Mouse (Mus musculus): ENCODE data around the gene Ndufs6.

Ndufs6 gene

DNA sequence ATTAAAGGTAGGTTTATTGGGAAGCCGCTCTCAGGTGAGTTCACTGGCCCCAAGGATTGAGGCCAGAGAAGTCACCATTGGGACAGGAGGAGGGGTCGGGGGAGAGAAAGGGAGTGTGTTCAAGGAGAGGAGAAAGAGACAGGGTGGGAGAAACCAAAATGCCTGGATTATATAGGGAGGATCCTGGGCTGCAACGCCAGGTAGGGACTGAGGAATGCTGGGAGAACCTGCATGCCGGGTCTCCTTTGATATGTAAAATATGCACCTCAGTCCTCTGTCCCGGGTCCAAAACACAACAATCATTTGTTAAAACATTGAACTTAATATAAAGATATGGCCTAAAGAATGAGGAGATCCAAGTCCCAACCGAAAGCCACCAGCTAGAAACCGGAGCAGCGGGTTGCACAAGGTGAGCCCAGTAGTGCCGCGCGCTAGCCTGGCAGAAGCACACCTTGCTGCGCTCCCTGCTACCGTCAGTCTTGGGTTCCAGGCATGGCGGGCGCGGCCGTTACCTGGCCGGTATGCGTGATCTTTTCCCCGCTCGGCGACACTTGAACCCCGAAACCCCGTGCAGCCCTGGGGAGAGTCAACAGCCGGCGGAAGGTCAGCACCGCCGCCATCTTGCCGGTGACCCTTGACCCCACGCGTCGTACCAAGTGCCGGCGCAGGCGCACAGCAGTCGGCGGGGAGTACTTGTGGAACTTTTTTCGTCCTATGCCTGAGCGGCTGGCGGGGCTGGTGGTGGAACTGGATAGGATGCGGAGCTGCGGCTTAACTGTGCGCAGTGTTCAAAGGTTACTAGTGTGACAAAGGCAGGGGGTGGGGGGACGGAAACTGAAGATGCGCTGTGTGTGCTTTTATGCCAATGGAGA is at the start of gene Ndufs6, which contains the start of gene Mrpl36:
Gene Ndufs6, minus strand, starts transcription at position 716 of the 872 bp plus-strand sequence.
Gene Mrpl36, plus strand, starts transcription at position 687 of the 872 bp plus-strand sequence.
- DNase-seq (ENCODE audit: low spot score) = peak; percentile 89

DNA sequence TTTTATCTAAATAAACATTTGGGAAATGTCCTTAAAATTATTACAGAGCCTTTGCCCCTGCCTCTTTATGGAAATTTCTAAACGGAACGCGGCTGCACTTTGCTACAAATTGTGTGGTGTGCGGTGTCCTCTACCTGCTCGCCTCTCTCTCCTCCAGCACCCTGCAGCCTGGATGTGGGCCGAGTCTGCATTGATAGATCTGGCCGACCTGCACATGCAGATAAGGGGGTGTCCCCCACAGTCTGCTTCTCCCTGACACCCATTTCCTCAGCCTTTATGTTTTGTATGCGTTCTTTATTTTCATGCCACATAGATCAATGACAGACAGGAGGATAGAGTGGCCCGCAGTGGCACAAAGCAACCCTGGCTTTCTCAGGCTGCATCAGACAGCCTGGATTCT is 49.3 kb upstream of the Ndufs6 start:
- no peak for DNase-seq (ENCODE audit: low spot score)

DNA sequence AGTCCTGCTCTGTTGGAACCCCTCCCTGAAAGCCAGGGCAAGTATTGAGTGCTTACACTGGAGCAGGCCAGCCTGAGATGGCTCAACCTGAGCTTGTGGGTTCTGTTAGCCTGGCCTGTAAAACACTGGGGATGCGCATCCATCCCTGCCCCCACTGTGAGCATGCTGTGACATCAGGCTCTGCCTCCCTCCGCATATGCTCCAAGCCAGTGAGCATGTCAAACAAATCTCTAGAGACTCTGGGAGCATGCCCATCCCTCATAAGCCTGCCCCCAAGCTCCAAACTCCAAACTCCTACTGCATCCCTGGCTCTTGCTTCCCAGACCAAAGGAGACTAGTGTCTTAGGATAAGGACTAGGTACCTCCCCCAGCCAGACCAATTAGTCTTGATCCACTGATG is 46.3 kb upstream of the Ndufs6 start:
- no peak for DNase-seq (ENCODE audit: low spot score)

DNA sequence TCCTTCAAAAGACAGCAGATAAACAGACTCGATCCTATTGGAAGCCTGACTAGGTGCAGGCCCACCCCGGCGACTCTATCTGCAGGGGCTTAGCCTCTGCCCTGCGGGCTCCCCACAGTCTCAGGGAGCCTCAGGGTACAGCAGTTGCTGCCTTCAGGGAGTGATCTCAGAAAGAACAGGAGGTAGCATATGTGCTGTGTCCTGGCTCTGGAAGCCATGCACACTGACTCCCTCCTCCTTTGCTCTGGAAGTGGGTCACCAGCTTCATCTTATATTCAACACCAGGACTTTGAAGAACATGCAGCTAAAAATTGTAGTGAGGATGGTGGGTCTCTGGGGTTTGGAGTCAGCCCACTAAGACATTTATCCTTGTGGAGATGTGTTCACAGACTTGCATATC is 45.0 kb upstream of the Ndufs6 start:
- no peak for DNase-seq (ENCODE audit: low spot score)

DNA sequence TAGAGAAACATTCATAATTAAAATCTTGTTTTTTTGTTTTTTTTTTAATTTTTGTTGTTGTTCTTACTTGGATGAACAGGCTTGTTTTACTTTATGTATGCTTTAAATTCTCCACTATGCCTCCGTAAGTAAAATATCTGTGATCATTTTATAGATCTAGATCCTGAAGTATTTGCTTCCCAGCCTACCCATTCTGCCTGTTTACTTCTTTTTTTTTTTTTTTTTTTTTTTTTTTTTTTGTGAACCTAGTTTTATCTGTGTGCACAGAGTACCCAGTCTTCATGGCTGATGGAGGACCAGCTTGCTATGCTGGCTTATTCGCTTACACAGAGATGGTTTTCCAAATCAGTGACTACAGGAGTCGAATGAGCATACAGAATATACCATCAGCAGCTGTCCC is 28.8 kb upstream of the Ndufs6 start:
- DNase-seq (ENCODE audit: low spot score) = no peak

DNA sequence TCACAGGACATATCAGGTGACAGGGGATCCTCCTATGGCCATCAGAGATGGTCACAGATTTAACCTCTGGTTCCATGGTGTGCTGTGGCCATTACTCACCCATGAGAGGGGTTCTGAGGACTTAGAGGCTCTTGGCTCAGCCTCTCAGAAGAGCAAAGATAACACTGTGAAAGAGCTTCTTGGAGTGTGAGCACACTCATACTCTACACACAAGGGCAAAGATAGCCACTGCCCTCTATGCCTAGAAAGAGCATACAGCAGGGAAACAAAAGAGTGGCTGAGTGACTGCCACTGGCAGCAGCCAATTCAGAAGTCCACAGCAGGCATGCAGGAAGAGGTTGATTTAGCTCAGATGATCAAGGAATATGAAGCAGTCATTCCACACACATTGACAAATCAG is 24.1 kb upstream of the Ndufs6 start:
- DNase-seq (ENCODE audit: low spot score) = no peak

DNA sequence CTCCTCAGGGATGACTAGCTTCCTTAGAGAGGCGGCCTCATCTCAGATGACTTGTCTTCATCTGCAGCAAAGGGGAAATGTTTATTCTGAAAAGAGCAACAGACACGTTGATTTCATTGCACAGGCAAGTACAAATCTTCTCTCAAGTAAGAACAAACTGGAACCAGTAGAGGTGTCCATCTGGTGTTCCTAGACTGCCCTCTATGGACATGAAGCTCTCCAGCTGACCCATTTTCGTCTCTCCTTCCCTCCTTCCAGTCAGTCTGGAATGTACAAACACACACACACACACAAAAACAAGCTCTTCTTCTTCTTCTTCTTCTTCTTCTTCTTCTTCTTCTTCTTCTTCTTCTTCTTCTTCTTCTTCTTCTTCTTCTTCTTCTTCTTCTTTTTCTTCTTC is 23.6 kb upstream of the Ndufs6 start:
- DNase-seq (ENCODE audit: low spot score) = no peak

DNA sequence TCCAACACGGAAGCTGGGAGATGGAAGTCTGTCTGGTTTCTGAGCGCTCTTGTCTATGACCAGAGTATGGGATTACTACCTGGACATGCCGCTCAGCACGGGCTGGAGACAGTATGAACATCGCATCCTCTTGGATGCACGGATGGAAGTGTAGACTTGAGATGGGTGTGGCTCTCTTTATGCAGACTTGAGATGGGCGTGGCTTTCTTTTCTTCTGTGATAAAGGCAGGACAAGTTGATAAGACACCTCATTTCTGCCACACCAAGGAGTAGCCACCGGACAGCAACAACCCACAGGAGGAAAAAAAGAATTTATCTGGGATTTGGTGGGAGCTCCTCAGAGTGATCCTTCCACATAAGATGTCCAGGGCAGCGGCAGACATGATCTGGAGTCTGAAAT is 22.4 kb upstream of the Ndufs6 start:
- no peak for DNase-seq (ENCODE audit: low spot score)

DNA sequence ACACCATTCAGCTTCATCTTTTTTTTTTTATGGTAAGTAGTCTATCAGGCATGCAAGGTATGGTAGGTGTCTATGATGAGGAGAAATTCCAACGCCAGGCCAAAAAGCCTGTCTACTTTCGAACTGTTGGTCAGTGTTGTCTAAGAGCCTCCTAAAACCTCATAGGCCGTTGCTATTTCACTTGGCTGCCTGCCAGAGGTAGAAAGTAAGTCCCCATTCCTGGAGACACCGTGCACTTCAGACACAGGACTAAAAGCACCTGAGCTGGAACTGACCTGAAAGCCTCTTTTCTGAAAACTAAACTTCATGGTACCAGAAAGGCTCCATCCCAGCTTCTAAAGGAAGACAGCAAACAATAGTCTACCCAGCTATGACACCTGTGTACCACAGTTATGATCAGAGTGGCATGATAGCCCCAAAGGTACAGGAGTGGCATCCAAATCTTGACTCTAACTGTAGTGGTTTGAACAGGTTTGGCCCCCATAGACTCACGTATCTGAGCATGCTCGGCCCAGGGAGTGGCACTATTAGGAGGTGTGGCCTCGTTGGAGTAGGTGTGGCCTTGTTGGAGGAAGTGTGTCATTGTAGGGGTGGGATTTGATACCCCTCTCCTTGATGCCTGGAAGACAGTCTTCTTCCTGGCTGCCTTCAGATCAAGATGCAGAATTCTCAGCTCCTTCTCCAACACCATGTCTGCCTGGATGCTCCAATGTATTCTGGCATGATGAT is 19.7 kb upstream of the Ndufs6 start:
- no peak for DNase-seq (ENCODE audit: low spot score)

DNA sequence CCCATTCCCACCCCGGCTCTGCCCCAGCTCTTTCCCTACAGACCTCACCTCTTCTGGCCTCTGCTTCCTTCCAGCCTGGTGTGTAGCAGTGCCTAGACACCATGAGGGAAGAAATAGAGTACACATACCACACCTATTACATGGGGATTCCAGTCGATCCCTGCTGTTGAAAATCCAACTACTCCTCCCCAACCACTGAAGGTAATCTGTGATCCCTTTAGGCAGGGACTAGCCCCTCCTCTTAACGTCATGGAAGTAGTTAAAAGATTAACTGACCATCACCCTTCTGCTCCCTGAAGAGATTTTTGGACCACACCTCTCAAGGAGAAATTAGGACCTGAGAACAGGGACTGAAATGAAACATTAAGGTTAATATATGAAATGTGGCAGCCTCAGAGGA is 18.8 kb upstream of the Ndufs6 start:
- DNase-seq (ENCODE audit: low spot score) = no peak

DNA sequence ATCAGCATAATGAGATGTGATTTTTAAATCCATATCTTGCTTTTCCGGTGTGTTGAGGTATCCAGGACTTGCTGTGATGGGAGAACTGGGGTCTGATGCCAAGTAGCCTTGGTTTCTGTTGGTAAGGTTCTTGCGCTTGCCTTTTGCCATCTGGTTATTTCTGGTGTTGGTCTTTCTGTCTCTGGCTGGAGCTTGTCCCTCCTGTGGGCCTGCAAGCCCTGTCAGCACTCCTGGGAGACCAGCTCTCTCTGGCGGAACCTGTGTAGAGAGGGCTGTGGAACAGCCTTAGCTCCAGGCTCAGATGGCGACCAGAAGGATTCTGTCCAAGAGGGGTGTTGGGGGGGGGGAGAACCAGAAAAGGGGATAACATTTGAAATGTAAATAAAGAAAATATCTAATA is 18.4 kb upstream of the Ndufs6 start:
- no peak for DNase-seq (ENCODE audit: low spot score)

DNA sequence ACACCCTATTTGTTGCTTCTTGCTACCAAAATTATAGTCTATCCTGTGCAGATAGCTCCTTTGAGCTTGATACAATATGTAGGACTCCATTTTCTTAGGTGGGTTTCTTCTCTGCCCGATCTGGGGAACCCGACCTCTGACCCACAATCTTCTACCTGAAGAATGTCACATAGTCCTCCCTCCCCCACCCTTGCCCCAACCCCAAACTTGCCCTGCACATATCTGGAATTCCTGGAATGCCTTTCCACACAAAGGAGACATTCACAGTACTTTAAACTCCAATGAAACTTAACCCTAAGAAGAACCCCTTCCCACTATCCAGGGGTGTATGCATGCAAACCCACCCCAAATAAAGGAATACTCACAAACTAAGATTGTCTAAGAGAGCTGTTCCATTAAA is 17.8 kb upstream of the Ndufs6 start:
- no peak for DNase-seq (ENCODE audit: low spot score)

DNA sequence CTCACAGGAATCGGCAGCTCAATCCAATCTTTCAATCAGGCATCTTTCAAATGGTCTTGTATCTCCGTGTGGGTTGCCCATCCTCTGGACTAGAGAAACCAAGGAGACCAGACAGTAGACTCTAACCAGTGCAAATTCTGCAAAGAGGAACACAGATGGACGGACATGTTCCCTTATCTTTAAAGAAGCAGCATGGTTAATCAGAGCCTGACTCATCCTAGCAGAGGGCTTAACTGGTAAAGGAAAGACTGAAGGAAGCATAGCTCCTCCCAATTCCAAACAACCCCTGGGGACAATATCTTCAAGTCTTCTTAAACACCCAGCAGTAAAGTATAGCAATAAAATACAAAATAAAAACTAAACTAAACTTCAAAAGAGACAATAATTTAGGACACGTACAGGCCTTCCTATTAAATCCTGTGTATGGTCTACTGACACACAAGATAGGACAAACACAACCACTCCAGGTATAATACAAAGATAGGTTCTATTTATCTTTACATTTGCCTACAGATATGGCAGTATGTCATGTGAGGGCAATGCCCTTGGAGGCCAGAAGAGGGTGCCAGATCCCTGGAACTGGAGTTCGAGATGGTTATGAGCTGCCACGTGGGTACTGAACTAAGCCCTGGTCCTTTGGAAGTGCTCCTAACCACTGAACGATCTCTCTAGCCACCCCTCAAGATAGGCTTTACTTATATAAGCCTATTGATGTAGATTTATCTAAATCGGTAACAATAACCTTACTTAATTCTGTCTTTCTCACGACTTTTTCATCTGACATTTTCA is 17.0 kb upstream of the Ndufs6 start:
- DNase-seq (ENCODE audit: low spot score) = no peak

DNA sequence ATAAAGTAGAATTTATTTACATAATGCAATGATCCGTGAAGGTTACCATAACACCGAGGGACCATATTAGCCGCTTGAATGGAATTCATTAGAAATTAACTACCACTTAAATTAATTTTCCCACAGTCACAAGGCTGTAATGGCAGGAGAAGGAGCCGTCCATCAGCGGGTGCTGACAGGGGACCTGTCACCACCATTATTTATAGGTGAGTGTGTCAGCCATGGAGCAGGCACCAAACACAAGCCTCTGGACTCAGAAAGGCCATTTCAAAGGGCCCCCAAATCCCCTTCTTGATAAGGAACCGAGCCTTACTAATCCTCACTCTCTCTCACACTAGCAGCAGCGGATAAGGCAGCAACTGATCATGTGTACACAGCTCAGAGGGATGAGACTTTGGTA is 8.4 kb upstream of the Ndufs6 start:
- DNase-seq (ENCODE audit: low spot score) = no peak

DNA sequence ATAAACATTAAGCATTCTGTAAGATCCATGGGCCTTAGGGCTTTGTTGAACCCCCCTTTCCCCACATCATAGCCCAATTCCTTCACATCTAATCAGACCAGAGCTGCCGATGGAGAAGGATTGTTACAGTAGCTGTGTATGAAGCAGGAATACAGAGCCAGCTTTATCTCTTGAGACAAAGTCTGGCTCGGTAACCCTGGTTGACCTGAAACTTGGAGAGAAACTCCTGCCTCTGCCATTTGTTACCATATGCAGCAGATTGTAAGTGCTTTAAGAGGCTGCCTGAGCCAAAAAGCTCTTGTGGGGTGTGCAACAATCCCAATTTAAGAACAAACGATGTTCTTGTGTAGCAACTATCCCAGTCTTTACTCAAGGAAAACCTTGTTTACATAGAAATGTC is 3.4 kb upstream of the Ndufs6 start:
- DNase-seq (ENCODE audit: low spot score) = no peak

DNA sequence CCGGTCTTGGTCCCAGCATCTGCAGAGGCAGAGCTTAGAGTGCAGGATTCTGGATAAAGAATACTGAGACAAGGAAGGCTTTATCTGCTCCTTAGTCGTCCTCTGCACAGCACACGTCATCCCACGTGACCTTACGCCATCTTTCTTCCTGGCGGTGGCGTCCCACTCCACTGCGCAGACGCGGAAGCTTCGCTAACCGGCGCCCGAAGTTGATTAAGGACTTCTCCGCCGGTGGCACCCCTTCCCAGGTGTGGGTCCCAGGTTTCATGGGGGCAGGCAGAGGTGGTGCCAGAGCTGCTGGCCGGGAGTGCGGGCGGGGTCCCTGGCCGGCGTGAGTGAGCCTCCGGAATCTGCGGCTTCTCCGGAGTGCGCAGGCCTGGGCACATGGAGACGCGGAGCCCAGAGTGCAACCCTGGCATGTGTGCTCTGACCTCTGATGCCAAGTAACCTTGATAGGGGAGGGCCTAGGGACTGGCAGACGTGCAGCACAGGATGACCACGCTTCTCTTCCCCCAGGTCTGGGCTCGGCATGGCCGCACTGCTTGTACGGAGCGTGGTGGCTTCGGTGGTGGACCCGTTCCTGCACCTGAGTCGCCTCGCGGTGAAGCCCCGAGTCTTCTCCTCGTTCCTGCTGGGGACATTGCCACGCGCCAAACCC is 2.6 kb upstream of the Ndufs6 start:
- peak; percentile 90 for DNase-seq (ENCODE audit: low spot score)

DNA sequence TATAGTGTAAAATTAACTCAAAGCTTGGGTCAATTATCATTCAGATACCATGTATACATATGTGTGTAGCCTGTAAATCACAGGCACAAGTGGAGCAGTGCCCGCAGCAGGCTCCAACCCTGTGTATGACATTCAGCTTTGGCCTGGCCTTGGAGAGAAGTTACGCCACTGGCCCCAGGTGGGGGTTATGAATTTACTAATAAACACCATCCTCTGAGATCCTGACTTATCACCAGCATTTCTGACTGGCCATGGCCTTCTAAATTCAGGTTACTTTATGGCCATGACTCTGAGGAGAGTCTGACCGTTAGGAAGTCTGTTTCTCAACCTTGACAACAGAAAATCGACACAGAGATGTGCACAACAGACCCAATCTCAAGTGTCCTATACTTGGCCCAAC is 4.9 kb downstream of the Ndufs6 start:
- DNase-seq (ENCODE audit: low spot score) = no peak

DNA sequence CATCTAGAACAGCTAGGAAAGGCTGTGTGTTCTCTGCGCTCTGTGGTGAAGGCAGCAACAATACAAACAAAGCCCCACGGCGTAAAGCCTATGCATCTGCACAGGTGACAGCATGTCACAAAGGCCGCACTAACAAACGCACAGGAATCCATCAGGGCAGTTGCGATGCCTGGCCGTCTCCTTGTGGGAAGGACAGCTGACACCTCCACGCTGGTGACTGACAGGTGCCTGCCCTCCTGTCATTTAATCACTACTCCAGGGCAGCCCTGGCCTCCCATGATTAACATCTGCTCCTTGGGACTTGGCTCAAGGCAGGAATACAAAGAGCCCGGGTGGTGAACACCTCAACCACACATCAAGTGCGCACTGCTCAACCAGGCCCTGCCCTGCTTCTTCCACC is 5.7 kb downstream of the Ndufs6 start:
- no peak for DNase-seq (ENCODE audit: low spot score)

DNA sequence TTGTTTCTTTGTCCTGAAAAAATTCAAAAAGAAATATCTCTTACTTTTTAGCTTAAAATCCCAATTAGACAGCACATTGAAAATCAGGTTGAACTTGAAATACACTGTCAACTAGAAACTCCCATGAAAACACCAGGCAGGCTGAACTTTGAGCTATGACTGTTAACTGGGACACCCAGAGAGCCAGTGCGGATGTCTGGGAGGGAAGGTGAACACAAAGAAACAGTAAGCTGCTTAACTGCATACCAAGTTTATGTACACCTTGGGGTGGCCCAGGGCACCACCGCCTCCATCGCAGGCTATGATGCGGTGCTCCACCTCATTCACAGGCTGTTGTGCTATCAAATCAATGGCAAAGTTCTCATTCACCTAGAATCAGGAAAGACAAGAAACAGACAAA is 8.3 kb downstream of the Ndufs6 start:
- DNase-seq (ENCODE audit: low spot score) = no peak

DNA sequence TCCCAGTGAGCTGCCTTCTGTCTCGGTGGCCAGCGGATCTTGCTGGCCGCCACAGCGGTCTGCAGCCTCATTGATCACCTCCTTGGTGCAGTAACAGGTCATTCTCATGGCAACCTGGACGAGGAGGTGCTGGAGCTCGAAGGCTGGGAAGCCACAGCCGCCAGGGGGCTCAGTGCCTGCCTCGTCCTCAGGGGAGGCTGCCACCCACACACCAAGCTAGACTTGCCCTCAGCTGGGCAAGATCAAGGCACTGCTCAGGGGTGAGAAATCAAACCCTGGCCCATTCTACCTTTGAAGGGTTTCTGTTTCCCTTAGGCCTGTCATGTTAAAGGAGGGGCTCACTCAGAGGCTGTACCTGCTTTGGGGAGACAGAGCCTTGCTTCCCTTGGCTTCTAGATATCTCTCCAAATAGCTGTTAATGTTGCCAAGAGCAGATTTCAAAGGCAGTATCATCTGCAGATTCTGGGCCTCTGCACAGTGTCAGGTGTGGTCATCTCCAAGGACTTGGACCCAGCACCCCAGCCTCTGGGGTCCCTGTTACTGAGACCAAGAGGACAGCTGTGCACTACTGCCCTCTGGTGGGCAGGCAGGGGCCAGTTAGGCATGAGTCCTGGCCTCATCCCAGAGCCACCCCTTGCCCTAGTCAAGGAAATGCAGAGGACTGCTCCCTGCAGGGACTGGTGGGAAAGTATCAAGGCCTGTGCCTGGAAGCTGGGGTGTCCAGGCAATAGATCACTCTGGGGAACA is 18.0 kb downstream of the Ndufs6 start:
- peak; percentile 47 for DNase-seq (ENCODE audit: low spot score)

DNA sequence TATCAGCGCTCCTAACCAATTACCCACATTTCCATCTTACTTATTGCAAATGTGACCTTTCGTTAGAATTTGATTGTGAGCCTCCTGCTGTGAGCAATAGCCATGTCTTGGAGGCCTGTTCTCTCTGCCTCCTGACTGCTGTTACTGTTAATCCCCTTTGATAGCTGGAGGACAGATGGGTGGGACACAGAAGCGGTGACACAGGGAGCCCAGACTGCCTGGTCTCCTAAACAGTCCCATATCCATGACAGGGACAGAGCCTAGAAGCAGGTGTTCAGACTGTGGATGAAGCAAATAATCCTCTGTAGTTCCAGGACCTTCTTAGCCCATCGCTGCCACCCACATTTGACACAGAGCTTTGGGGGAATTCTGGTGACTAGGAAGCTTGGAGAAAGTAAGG is 21.9 kb downstream of the Ndufs6 start:
- no peak for DNase-seq (ENCODE audit: low spot score)

DNA sequence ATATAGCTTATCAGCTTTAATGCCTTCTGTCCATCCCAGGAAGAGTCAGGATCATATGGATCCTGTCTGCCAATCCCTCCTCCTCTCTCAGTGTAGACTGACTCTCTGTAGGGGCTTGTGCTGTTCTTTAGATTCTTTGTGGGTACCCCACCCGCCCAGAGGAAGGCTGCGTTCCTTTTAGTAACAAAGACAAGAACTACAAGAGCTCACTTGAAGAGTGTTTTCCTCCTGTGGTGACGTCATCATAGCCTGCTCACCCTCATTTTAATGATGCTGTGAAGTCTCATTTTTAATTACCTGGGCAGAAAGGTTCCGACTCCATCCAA is 22.3 kb downstream of the Ndufs6 start:
- no peak for DNase-seq (ENCODE audit: low spot score)

Data from urinary bladder, postnatal 25 days (tissue).